Mouse (Mus musculus): ENCODE measurements around the gene Galnt7. TPM values are rescaled to one million over a fixed set of nuclear protein-coding genes. Genes with fewer than 3 reads are reported as not detected.
A peak's percentile ranks its signal among the peaks of the same experiment; 100 is the strongest.

Gene Galnt7
- polyA plus RNA-seq, 1 experiment from 2014 or later, result 8.7 TPM

DNA sequence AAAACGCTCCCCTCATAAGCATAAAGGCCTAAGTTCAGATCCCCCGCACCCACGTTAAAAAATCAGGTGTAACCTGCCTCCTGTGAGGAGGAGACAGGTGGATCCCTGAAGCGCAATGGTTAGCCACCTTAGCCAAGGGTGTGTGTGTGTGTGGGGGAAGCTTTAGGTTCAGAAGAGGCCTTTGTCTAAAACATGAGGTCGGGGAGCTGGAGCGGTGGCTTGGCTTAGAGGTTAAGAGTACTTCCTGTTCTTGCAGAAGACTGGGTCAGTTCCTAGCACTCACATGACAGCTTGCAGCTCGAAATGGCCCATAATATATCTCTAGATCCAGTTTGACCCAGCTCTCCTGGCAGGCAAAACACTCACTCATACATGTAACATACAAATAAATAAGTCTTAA, 60.2 kb downstream of the Galnt7 start:
- no peaks in the 10 kb centered on the region for H3K27me3 ChIP-seq (replicated peaks; ENCODE audit: control insufficient read depth, insufficient read depth, low read length)
- no peak overlapping the region for H3K9ac ChIP-seq (replicated peaks; ENCODE audit: low read depth, low read length)
- 85% methylated on average over 7 of the region's 7 CpGs for WGBS
- no peaks in the 10 kb centered on the region for H3K36me3 ChIP-seq (ENCODE audit: control insufficient read depth, insufficient read depth)
- no peak overlapping the region for H3K4me3 ChIP-seq (replicated peaks; ENCODE audit: low read length)
- no peak overlapping the region for H3K4me2 ChIP-seq (ENCODE audit: low read length)
- no peak for ATAC-seq
- H3K27ac ChIP-seq (ENCODE audit: low read length), result no peak overlapping the region
- H3K4me1 ChIP-seq (replicated peaks; ENCODE audit: control insufficient read depth, insufficient read depth, low read length), result no peaks in the 10 kb centered on the region
- no peaks in the 10 kb centered on the region for H3K9me3 ChIP-seq (ENCODE audit: control insufficient read depth, low read length)

DNA sequence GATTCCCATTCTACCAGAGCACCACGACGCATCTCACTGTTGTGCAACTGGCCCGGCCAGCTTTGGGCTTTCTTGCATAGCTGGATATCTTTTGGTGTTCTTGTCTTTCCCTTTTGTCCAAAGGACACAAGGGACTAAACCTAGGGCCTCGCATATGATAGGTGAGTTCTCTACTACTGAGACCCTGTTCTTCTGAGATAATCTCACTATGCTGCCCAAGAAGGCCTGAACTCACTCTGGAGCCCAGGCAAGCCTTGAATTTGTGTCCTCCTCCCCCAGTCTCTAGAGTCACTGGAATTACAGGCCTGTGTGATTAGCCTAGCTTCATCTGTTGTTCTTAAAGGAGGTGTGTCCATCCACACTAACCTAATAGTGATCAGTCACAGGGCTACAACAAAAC, 61.2 kb downstream of the Galnt7 start:
- WGBS, result 95% methylated on average over 4 of the region's 4 CpGs
- no peaks in the 10 kb centered on the region for H3K36me3 ChIP-seq (ENCODE audit: control insufficient read depth, insufficient read depth)

DNA sequence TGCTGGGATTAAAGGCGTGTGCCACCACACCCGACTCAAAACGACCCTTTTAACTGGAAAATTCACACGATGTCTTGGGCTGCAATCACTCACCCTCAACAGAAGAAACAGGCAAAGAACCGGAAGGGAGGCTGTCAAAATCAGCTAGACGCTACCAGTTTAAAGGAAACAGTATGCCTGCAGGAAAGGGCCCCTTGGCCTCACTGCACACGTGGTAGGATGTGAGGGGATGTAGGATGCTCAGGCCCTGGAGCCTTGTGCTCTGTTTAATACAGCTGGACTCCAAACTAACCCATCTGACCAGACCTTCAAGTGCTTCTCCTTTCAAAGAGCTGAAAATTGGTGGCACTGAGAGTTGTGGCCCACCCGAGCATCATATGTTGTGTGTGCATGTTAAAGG, 62.8 kb downstream of the Galnt7 start:
- ATAC-seq, result no peak
- H3K4me3 ChIP-seq (replicated peaks; ENCODE audit: low read length), result no peak overlapping the region
- H3K27ac ChIP-seq (ENCODE audit: low read length), result no peak overlapping the region
- H3K9me3 ChIP-seq (ENCODE audit: control insufficient read depth, low read length), result no peaks in the 10 kb centered on the region
- H3K4me2 ChIP-seq (ENCODE audit: low read length), result no peak overlapping the region
- 92% methylated on average over 8 of the region's 8 CpGs for WGBS
- H3K9ac ChIP-seq (replicated peaks; ENCODE audit: low read depth, low read length), result no peak overlapping the region
- no peaks in the 10 kb centered on the region for H3K27me3 ChIP-seq (replicated peaks; ENCODE audit: control insufficient read depth, insufficient read depth, low read length)
- peaks cover under 1% of the 10 kb centered on the region for H3K4me1 ChIP-seq (replicated peaks; ENCODE audit: control insufficient read depth, insufficient read depth, low read length)
- H3K36me3 ChIP-seq (ENCODE audit: control insufficient read depth, insufficient read depth), result no peaks in the 10 kb centered on the region

More for the DNA sequence above, 61.2 kb downstream of the Galnt7 start:
- H3K27me3 ChIP-seq (replicated peaks; ENCODE audit: control insufficient read depth, insufficient read depth, low read length), result no peaks in the 10 kb centered on the region
- no peaks in the 10 kb centered on the region for H3K9me3 ChIP-seq (ENCODE audit: control insufficient read depth, low read length)
- H3K4me1 ChIP-seq (replicated peaks; ENCODE audit: control insufficient read depth, insufficient read depth, low read length), result no peaks in the 10 kb centered on the region; the same call in 1 of the 2 replicates
- no peak overlapping the region for H3K4me3 ChIP-seq (replicated peaks; ENCODE audit: low read length)
- H3K9ac ChIP-seq (replicated peaks; ENCODE audit: low read depth, low read length), result no peak overlapping the region
- no peak overlapping the region for H3K27ac ChIP-seq (ENCODE audit: low read length)
- no peak for ATAC-seq
- H3K4me2 ChIP-seq (ENCODE audit: low read length), result no peak overlapping the region

DNA sequence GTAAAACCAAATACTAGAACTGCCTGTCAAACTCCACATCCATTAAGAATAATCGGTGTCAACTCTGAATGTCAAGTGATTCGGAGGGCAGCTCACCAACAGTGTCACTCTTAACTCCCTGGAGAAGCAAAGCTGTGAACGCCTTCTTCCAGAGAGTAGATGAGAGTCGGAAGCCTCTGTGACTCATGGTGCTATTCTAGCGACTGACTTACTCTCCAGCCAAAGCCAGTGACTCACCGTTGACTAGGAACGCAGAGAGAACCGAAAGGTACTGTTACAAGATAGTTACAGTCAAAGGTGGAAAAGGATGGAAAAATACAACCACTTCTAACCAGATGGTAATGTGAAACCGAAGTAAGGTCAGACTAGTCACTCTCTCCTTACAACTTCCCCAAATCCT, 63.7 kb downstream of the Galnt7 start:
- H3K27ac ChIP-seq (ENCODE audit: low read length), result no peak overlapping the region
- ATAC-seq, result no peak
- H3K4me1 ChIP-seq (replicated peaks; ENCODE audit: control insufficient read depth, insufficient read depth, low read length), result peaks cover 9% of the 10 kb centered on the region
- H3K4me3 ChIP-seq (replicated peaks; ENCODE audit: low read length), result no peak overlapping the region
- H3K27me3 ChIP-seq (replicated peaks; ENCODE audit: control insufficient read depth, insufficient read depth, low read length), result no peaks in the 10 kb centered on the region
- no peaks in the 10 kb centered on the region for H3K36me3 ChIP-seq (ENCODE audit: control insufficient read depth, insufficient read depth)
- no peaks in the 10 kb centered on the region for H3K9me3 ChIP-seq (ENCODE audit: control insufficient read depth, low read length)
- no peak overlapping the region for H3K9ac ChIP-seq (replicated peaks; ENCODE audit: low read depth, low read length)
- WGBS, result 86% methylated on average over 9 of the region's 9 CpGs
- no peak overlapping the region for H3K4me2 ChIP-seq (ENCODE audit: low read length)

DNA sequence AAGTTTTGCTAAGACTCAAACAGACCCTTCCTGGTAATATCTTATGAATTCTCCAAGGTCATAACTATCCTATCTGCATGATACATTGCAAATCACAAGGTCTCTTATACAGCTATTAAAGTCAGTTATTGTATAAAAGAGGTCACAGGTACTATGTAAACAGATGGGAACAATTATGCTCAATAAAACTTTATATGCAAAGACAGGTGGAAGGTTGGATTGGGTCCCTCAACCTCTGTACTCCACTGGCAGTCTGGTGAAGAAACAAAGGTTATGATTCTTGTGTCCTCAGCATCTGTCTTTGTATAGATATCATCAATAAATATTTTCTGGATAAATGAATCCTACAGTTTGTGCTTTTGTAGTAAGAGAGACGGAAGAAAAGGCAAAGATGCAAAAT, 64.2 kb downstream of the Galnt7 start:
- 94% methylated on average over 1 of the region's 1 CpGs for WGBS
- no peaks in the 10 kb centered on the region for H3K27me3 ChIP-seq (replicated peaks; ENCODE audit: control insufficient read depth, insufficient read depth, low read length)
- no peak for ATAC-seq
- H3K9ac ChIP-seq (replicated peaks; ENCODE audit: low read depth, low read length), result no peak overlapping the region
- H3K27ac ChIP-seq (ENCODE audit: low read length), result no peak overlapping the region
- no peaks in the 10 kb centered on the region for H3K36me3 ChIP-seq (ENCODE audit: control insufficient read depth, insufficient read depth)
- no peak overlapping the region for H3K4me2 ChIP-seq (ENCODE audit: low read length)
- no peak overlapping the region for H3K4me3 ChIP-seq (replicated peaks; ENCODE audit: low read length)
- H3K4me1 ChIP-seq (replicated peaks; ENCODE audit: control insufficient read depth, insufficient read depth, low read length), result peaks cover 14% of the 10 kb centered on the region
- H3K9me3 ChIP-seq (ENCODE audit: control insufficient read depth, low read length), result no peaks in the 10 kb centered on the region

DNA sequence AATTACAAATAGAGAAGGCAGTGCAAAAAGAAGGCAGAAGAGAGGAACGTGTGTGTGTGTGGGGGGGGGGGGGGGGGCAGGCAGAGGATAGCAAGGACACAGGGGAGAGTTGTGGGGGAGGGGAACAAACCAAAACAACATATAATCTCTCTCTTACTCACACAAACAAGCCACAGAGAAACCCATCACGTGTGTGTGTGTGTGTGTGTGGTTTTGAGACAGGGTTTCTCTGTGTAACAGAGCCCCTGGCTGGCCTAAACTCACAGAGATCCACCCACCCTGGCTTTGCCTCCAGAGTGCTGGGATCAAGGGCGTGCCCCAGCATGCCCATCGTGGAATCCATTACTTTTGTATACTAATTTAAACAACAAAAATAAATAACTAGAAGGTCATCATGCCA, 66.2 kb downstream of the Galnt7 start:
- Histone ChIP-seq H3K36me3 (ENCODE audit: control insufficient read depth, insufficient read depth) (no peaks in the 10 kb centered on the region), H3K27ac (ENCODE audit: low read length) (no peak overlapping the region), H3K9me3 (ENCODE audit: control insufficient read depth, low read length) (no peaks in the 10 kb centered on the region), H3K9ac (replicated peaks; ENCODE audit: low read depth, low read length) (no peak overlapping the region), H3K27me3 (replicated peaks; ENCODE audit: control insufficient read depth, insufficient read depth, low read length) (no peaks in the 10 kb centered on the region), H3K4me2 (ENCODE audit: low read length) (no peak overlapping the region), H3K4me1 (replicated peaks; ENCODE audit: control insufficient read depth, insufficient read depth, low read length) (peaks cover 14% of the 10 kb centered on the region), H3K4me3 (replicated peaks; ENCODE audit: low read length) (no peak overlapping the region)
- ATAC-seq, result no peak
- WGBS, result 51% methylated on average over 4 of the region's 4 CpGs

DNA sequence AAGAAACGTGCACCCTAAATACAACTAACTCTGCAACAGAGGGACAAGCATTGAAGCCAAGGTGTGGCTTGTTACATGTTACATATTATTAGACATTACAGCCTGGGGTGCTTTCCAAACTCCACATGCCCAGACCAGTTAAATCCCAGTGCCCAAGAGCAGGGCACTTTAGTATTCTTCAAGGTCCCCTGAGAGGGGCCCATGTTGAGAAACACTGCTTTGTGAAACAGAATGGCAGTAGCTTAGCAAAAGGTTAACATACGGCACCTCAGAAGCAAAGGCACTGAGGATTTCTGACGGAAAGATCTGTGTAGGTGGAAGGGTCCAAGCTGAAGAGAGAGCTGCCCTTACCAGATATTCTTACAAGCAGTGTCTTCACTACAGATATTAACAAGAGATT, 67.0 kb downstream of the Galnt7 start:
- Histone ChIP-seq H3K4me3 (replicated peaks; ENCODE audit: low read length) (no peak overlapping the region), H3K27me3 (replicated peaks; ENCODE audit: control insufficient read depth, insufficient read depth, low read length) (no peaks in the 10 kb centered on the region), H3K9ac (replicated peaks; ENCODE audit: low read depth, low read length) (no peak overlapping the region), H3K36me3 (ENCODE audit: control insufficient read depth, insufficient read depth) (no peaks in the 10 kb centered on the region), H3K4me2 (ENCODE audit: low read length) (no peak overlapping the region), H3K4me1 (replicated peaks; ENCODE audit: control insufficient read depth, insufficient read depth, low read length) (peaks cover 14% of the 10 kb centered on the region), H3K9me3 (ENCODE audit: control insufficient read depth, low read length) (no peaks in the 10 kb centered on the region), H3K27ac (ENCODE audit: low read length) (no peak overlapping the region)
- WGBS, result 38% methylated on average over 3 of the region's 3 CpGs
- ATAC-seq, result no peak

DNA sequence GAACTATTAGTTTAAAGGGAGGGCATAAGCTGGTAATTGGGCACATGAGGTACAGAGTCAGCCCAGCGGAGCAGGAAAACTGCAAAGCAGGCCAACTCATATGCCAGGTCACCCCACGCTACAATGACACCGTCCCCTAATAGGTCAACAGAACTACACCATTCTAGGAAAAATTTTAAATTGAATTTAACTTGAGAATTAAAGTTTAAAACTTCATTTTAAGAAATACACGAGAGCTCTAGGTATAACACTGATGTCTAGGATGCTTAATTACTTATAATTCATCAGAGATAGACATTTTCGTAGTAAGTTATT, 67.7 kb downstream of the Galnt7 start:
- H3K4me2 ChIP-seq (ENCODE audit: low read length), result no peak overlapping the region
- H3K27ac ChIP-seq (ENCODE audit: low read length), result no peak overlapping the region
- H3K4me1 ChIP-seq (replicated peaks; ENCODE audit: control insufficient read depth, insufficient read depth, low read length), result peaks cover 14% of the 10 kb centered on the region
- no peak for ATAC-seq
- WGBS, result 64% methylated on average over 5 of the region's 5 CpGs
- no peak overlapping the region for H3K4me3 ChIP-seq (replicated peaks; ENCODE audit: low read length)
- no peaks in the 10 kb centered on the region for H3K27me3 ChIP-seq (replicated peaks; ENCODE audit: control insufficient read depth, insufficient read depth, low read length)
- no peaks in the 10 kb centered on the region for H3K36me3 ChIP-seq (ENCODE audit: control insufficient read depth, insufficient read depth)
- no peak overlapping the region for H3K9ac ChIP-seq (replicated peaks; ENCODE audit: low read depth, low read length)
- H3K9me3 ChIP-seq (ENCODE audit: control insufficient read depth, low read length), result no peaks in the 10 kb centered on the region

DNA sequence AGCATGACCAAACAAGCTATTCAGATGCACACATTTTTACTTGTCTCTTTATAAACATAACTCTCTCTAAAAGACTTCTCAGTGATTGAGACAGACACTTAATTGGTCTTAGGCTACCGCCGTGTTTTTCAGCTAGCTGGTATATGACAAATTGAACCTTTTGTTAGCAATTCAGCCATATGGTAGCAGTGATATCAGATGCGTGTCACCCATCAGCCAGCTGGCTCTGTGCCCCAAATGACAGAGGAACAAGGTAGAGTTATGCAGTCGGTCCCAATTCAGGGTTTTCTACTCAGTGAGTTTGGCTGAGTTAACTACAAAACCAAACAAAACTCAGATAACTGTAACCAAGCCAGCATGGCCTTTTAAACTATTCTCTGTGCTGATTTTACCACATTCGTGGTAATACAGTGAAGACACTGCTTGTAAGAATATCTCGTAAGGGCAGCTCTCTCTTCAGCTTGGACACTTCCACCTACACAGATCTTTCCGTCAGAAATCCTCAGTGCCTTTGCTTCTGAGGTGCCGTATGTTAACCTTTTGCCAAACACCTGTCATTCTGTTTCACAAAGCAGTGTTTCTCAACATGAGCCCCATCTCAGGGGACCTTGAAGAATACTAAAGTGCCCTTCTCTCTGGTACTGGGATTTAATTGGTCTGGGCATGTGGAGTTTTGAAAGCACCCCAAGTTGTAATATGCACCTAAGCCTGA, 68.3 kb downstream of the Galnt7 start:
- peaks cover 14% of the 10 kb centered on the region for H3K4me1 ChIP-seq (replicated peaks; ENCODE audit: control insufficient read depth, insufficient read depth, low read length)
- peak overlapping the region; percentile 56 for H3K27ac ChIP-seq (ENCODE audit: low read length)
- peak; percentile 83 for ATAC-seq
- H3K4me2 ChIP-seq (ENCODE audit: low read length), result no peak overlapping the region
- WGBS, result 29% methylated on average over 8 of the region's 8 CpGs
- H3K9ac ChIP-seq (replicated peaks; ENCODE audit: low read depth, low read length), result no peak overlapping the region
- H3K27me3 ChIP-seq (replicated peaks; ENCODE audit: control insufficient read depth, insufficient read depth, low read length), result no peaks in the 10 kb centered on the region
- H3K9me3 ChIP-seq (ENCODE audit: control insufficient read depth, low read length), result no peaks in the 10 kb centered on the region
- no peak overlapping the region for H3K4me3 ChIP-seq (replicated peaks; ENCODE audit: low read length)
- H3K36me3 ChIP-seq (ENCODE audit: control insufficient read depth, insufficient read depth), result no peaks in the 10 kb centered on the region

DNA sequence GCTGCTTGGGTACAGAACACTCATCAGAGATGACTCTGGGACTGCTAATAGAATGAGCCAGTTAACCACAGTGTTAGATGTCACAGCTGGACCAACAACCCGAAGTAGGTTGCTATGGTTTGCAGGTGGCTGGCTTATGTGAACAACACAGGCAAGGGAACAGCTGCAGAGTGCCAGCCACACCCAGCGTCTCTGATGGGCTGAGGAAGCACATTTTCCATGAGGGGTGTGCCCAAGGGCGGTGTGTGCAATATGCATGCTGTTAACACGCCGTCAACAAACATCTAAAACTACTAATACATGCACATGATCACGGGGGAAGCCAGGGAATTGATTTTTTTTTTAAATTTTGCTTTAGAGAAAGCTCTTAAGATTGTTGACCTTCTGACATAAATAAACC, 73.0 kb downstream of the Galnt7 start:
- H3K36me3 ChIP-seq (ENCODE audit: control insufficient read depth, insufficient read depth), result no peaks in the 10 kb centered on the region
- peaks cover 12% of the 10 kb centered on the region for H3K4me1 ChIP-seq (replicated peaks; ENCODE audit: control insufficient read depth, insufficient read depth, low read length)
- ATAC-seq, result no peak
- H3K27ac ChIP-seq (ENCODE audit: low read length), result no peak overlapping the region
- H3K27me3 ChIP-seq (replicated peaks; ENCODE audit: control insufficient read depth, insufficient read depth, low read length), result no peaks in the 10 kb centered on the region
- no peak overlapping the region for H3K4me2 ChIP-seq (ENCODE audit: low read length)
- no peaks in the 10 kb centered on the region for H3K9me3 ChIP-seq (ENCODE audit: control insufficient read depth, low read length)
- 62% methylated on average over 6 of the region's 6 CpGs for WGBS
- no peak overlapping the region for H3K9ac ChIP-seq (replicated peaks; ENCODE audit: low read depth, low read length)
- no peak overlapping the region for H3K4me3 ChIP-seq (replicated peaks; ENCODE audit: low read length)

Measured in forebrain, embryonic 16.5 days (tissue).